Mouse (Mus musculus): ENCODE measurements at regions not wholly inside any gene's neighbourhood (a gene's known extent, or its start where the extent isn't known, plus 50 kb on each side); places are given as distances from the start of the nearest gene placed in this dataset.

DNA sequence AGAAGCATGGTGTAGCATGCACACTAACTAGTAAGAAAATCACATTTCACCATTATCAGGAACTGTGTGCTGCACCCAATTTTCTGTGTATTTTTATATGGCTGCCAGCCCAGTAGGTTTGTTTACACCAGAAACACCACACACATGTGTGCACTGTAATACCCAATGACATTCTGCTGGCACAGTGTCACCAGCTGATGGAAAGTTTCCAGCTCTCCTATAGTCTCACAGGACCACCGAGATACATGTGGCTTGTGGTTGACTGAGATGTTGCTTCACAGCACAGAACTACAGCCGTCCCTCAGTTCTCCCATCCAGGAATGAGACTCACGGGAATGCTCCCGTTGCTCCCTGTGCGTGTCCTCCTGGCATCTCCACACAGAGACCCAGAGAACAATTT is 149.4 kb upstream of the Elac2 start:
- H3K4me1 ChIP-seq (ENCODE audit: control insufficient read depth, insufficient read depth, low read length), result no peaks in the 10 kb centered on the region
- TF ChIP-seq CTCF (IDR thresholded peaks at IDR 0.05; ENCODE audit: extremely low read depth, insufficient read depth, low read length) (no peak), POLR2A (IDR thresholded peaks at IDR 0.05; ENCODE audit: extremely low read depth, insufficient read depth, low read length) (no peak)
- H3K4me3 ChIP-seq (ENCODE audit: insufficient read depth, low read length), result no peak overlapping the region
- H3K27ac ChIP-seq (ENCODE audit: insufficient read depth, low read length), result no peak overlapping the region

DNA sequence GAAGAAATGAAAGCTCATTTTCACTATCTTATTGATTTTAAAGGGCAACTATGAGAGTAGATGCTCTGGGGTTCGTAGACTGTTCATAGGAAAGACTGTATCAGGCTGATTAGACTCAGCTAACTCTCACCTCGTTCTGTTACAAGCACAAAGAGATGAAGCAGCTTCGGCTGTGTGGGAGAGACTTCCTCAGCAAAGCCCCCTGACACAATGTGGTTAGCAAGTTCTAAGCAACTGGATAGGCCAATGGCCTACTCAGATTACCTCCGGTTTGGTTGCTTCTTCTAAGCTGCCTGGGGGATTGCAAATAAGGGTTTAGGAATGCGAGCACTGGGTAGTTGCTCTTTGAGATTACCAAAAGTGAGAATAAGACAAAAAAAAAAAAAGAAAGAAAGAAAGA is 146.4 kb upstream of the Elac2 start:
- Histone ChIP-seq H3K27ac (ENCODE audit: insufficient read depth, low read length) (no peak overlapping the region), H3K4me1 (ENCODE audit: control insufficient read depth, insufficient read depth, low read length) (no peaks in the 10 kb centered on the region), H3K4me3 (ENCODE audit: insufficient read depth, low read length) (no peak overlapping the region)
- TF ChIP-seq POLR2A (IDR thresholded peaks at IDR 0.05; ENCODE audit: extremely low read depth, insufficient read depth, low read length) (no peak), CTCF (IDR thresholded peaks at IDR 0.05; ENCODE audit: extremely low read depth, insufficient read depth, low read length) (no peak)

DNA sequence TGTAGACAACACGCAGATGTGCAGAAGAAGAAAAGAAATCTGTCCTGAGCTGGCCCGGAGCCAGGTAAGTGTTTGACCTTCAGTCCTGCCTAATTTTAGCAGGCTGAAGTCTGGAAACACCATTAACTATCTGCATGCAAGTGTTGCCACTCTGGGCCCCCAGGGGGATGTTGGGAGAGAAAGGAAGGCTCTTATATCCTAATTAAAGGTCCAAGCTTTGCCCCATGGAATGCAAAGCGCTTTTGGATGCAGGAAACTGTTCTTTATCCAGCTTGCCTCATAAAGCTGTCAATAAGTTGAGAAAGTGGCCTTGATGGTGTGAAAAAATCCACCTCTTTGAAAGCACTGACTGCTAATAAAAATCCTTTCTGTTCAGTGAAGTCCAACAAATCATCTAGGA is 145.1 kb upstream of the Elac2 start:
- H3K27ac ChIP-seq (ENCODE audit: insufficient read depth, low read length), result no peak overlapping the region
- TF ChIP-seq POLR2A (IDR thresholded peaks at IDR 0.05; ENCODE audit: extremely low read depth, insufficient read depth, low read length), result no peak
- no peak for TF ChIP-seq CTCF (IDR thresholded peaks at IDR 0.05; ENCODE audit: extremely low read depth, insufficient read depth, low read length)
- H3K4me1 ChIP-seq (ENCODE audit: control insufficient read depth, insufficient read depth, low read length), result no peaks in the 10 kb centered on the region
- H3K4me3 ChIP-seq (ENCODE audit: insufficient read depth, low read length), result no peak overlapping the region

- Histone ChIP-seq H3K27ac (ENCODE audit: insufficient read depth, low read length) (no peak overlapping the region), H3K4me1 (ENCODE audit: control insufficient read depth, insufficient read depth, low read length) (no peaks in the 10 kb centered on the region), H3K4me3 (ENCODE audit: insufficient read depth, low read length) (no peak overlapping the region)
- TF ChIP-seq POLR2A (IDR thresholded peaks at IDR 0.05; ENCODE audit: extremely low read depth, insufficient read depth, low read length) (no peak), CTCF (IDR thresholded peaks at IDR 0.05; ENCODE audit: extremely low read depth, insufficient read depth, low read length) (no peak)
Measured at GRCm38 (mm10) chr11:64836771-64837170, 142.1 kb upstream of the Elac2 start.

DNA sequence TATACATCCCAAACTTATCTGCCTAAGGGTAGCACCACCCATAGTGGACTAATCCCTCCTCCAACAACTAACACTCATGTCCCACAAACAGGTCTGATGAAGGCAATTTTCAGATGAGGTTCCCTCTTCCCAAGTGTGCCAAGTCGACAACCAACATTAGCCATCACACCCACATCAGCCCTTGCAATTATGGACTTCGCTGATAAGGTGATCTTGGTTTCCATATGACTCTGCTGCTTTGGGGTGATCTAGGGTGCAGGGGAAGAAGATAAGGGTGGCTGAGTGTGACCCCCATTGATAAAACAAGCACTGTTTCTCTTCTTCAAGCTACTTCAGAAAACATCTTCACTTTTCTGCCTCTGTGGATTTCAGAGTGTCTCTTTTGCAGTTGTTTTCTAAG is 137.7 kb upstream of the Elac2 start:
- TF ChIP-seq POLR2A (IDR thresholded peaks at IDR 0.05; ENCODE audit: extremely low read depth, insufficient read depth, low read length) (no peak), CTCF (IDR thresholded peaks at IDR 0.05; ENCODE audit: extremely low read depth, insufficient read depth, low read length) (no peak)
- Histone ChIP-seq H3K4me1 (ENCODE audit: control insufficient read depth, insufficient read depth, low read length) (no peaks in the 10 kb centered on the region), H3K4me3 (ENCODE audit: insufficient read depth, low read length) (no peak overlapping the region), H3K27ac (ENCODE audit: insufficient read depth, low read length) (no peak overlapping the region)

DNA sequence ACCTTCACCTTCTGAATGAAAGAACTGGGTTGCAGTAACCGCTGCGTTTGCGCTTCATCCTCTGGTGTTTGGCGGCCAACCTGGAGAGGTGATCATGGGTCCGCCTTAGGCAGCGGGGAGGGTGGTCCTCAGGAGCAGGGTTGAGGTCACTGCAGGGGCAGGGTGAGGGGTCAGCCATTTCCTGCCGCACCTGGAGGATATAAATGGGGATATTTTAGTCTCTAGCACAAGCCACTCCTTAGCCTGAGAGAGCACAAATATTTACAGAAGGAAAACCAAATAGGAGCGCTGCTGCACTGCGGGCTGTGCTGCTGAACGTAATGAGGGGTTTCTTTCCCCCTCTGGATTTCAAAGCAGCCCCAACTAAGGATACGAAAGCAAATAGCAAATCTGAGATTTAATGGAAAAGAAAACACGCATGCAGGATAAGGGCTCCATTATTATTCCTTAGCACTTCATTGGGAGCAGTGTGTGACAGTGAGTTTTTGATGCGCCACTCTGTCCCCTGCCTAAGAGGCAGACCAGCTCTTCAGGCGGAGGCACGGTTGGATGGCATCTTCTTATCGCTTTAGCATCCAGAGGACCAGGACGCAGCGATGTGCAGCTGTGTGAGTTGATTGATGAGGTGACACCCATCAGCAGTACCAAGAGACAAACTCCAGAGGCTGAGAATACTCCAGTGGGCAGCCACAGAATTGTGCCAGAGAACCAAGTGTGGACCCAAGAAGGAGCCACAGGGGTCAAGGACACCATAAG is 135.9 kb upstream of the Elac2 start:
- Histone ChIP-seq H3K27ac (ENCODE audit: insufficient read depth, low read length) (no peak overlapping the region), H3K4me3 (ENCODE audit: insufficient read depth, low read length) (no peak overlapping the region), H3K4me1 (ENCODE audit: control insufficient read depth, insufficient read depth, low read length) (no peaks in the 10 kb centered on the region)
- TF ChIP-seq CTCF (IDR thresholded peaks at IDR 0.05; ENCODE audit: extremely low read depth, insufficient read depth, low read length) (no peak), POLR2A (IDR thresholded peaks at IDR 0.05; ENCODE audit: extremely low read depth, insufficient read depth, low read length) (no peak)

GRCm38 (mm10) chr11:64846577-64847147 is 132.2 kb upstream of the Elac2 start:
- Histone ChIP-seq H3K4me3 (ENCODE audit: insufficient read depth, low read length) (no peak overlapping the region), H3K27ac (ENCODE audit: insufficient read depth, low read length) (no peak overlapping the region)
- TF ChIP-seq POLR2A (IDR thresholded peaks at IDR 0.05; ENCODE audit: extremely low read depth, insufficient read depth, low read length) (no peak), CTCF (IDR thresholded peaks at IDR 0.05; ENCODE audit: extremely low read depth, insufficient read depth, low read length) (no peak)

GRCm38 (mm10) chr11:64859636-64860035 is 119.2 kb upstream of the Elac2 start:
- Histone ChIP-seq H3K4me1 (ENCODE audit: control insufficient read depth, insufficient read depth, low read length) (no peaks in the 10 kb centered on the region), H3K27ac (ENCODE audit: insufficient read depth, low read length) (no peak overlapping the region), H3K4me3 (ENCODE audit: insufficient read depth, low read length) (no peak overlapping the region)
- TF ChIP-seq POLR2A (IDR thresholded peaks at IDR 0.05; ENCODE audit: extremely low read depth, insufficient read depth, low read length), result no peak
- TF ChIP-seq CTCF (IDR thresholded peaks at IDR 0.05; ENCODE audit: extremely low read depth, insufficient read depth, low read length), result no peak

More at GRCm38 (mm10) chr11:64846577-64847147, 132.2 kb upstream of the Elac2 start:
- H3K4me1 ChIP-seq (ENCODE audit: control insufficient read depth, insufficient read depth, low read length), result no peaks in the 10 kb centered on the region

- Histone ChIP-seq H3K4me3 (ENCODE audit: insufficient read depth, low read length) (no peak overlapping the region), H3K4me1 (ENCODE audit: control insufficient read depth, insufficient read depth, low read length) (no peaks in the 10 kb centered on the region), H3K27ac (ENCODE audit: insufficient read depth, low read length) (no peak overlapping the region)
- TF ChIP-seq POLR2A (IDR thresholded peaks at IDR 0.05; ENCODE audit: extremely low read depth, insufficient read depth, low read length) (no peak), CTCF (IDR thresholded peaks at IDR 0.05; ENCODE audit: extremely low read depth, insufficient read depth, low read length) (no peak)
Measured at GRCm38 (mm10) chr11:64880674-64881073, 98.2 kb upstream of the Elac2 start.

GRCm38 (mm10) chr11:64884518-64884917 is 94.3 kb upstream of the Elac2 start:
- no peaks in the 10 kb centered on the region for H3K4me1 ChIP-seq (ENCODE audit: control insufficient read depth, insufficient read depth, low read length)
- no peak overlapping the region for H3K4me3 ChIP-seq (ENCODE audit: insufficient read depth, low read length)
- H3K27ac ChIP-seq (ENCODE audit: insufficient read depth, low read length), result no peak overlapping the region
- TF ChIP-seq POLR2A (IDR thresholded peaks at IDR 0.05; ENCODE audit: extremely low read depth, insufficient read depth, low read length), result no peak

Data from cortical plate, adult 2 months (tissue).